Mouse (Mus musculus): Measurements from ENCODE around the gene Saysd1. TPM values are rescaled to one million over a fixed set of nuclear protein-coding genes. Genes with fewer than 3 reads are reported as not detected.
A peak's percentile ranks its signal among the peaks of the same experiment; 100 is the strongest.
"Not testable (repeated sequence)": the region's sequence is repeated elsewhere in the genome, so short reads cannot be mapped to it uniquely, and the experiment has no call there.

Saysd1 gene
- total RNA-seq, 2 experiments from 2014 or later: 4.5 to 5.2 TPM

DNA sequence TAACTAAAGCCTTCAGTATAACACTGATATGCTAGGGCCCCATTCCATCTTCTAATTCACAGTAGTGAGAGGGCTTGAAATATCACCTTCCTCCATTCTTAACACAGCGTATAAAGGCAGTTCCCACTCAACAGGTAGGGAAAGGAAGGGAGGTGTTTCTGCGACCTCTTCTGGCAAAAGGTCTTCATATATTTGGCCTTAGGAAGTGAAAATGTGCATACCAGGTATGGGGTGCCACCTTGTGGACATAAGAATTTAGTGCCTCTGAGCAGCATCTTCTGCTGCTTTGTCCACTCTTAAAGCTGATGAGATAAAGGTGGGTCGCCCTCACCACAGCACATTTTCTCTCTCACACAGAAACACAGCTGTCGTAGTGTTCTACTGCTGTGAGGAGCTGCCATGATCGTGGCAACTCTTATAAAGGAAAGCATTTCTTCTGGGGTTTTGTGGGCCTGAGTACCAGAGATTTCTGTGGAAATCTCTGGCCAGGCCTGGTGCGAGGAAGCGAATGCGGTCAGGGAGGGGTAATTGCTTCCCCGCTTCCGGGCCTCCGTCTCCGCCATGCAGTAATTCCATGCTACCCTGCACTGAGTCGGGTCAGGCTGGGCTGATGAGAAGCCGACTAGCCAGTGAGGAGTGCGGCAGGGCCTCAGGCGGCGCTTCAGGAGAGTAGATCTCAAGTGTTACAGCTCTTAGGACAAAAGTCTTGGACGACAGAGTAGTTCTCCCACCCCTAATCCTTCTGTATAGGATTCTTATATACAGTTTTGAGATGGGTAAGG lies 70.8 kb downstream of the Saysd1 start:
- peak; percentile 55 to 64 for DNase-seq (ENCODE audit: low spot score in 2 of 2)
- intact Hi-C loops (cut with DNase I): loop anchor here (1.0 to 5.0 kb wide), 4 partner anchors 90 to 360 kb away; partner anchors contain the start of gene Gng2

DNA sequence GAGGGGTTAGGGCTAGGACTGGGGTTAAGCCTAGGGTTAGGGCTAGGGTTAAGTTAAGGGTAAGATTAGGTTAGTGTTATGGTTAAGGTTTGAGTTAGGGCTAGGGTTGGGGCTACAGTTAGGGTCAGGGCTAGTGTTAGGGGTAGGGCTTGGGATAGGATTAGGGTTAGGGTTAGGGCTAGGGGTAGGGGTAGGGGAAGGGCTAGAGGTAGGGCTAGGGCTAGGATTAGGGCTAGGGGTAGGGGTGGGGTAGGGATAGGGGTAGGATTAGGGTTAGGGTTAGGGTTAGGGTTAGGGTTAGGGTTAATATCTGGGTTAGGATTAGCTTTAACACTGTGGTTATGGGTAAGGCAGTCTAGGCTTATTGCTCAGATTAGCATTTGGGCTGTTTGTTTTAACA lies 73.6 kb downstream of the Saysd1 start:
- no peak for DNase-seq (ENCODE audit: low spot score in 2 of 2)
- intact Hi-C loops (cut with DNase I): loop anchor here (5.0 kb wide), 2 partner anchors 87 to 357 kb away; partner anchors contain the start of gene Gng2

DNA sequence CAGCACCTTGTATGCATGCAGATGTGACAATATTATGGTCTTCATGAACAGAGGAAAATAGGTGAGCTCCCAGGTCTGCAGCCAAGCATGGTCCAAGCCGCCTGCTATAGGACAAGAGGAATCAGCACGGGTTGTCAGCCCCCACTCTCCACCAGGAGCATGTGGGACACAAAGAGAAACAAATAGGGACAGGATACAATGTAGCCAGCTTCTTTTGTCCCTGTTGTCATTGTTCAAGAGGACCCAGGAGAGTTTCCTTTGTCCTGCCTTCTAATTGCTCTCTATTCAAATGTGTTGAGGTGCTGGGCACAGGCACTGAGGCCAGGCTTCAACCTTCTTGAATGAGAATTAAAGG lies 89.9 kb downstream of the Saysd1 start:
- intact Hi-C loops (cut with DNase I): no loop called here
- no peak for DNase-seq (ENCODE audit: low spot score in 2 of 2)

DNA sequence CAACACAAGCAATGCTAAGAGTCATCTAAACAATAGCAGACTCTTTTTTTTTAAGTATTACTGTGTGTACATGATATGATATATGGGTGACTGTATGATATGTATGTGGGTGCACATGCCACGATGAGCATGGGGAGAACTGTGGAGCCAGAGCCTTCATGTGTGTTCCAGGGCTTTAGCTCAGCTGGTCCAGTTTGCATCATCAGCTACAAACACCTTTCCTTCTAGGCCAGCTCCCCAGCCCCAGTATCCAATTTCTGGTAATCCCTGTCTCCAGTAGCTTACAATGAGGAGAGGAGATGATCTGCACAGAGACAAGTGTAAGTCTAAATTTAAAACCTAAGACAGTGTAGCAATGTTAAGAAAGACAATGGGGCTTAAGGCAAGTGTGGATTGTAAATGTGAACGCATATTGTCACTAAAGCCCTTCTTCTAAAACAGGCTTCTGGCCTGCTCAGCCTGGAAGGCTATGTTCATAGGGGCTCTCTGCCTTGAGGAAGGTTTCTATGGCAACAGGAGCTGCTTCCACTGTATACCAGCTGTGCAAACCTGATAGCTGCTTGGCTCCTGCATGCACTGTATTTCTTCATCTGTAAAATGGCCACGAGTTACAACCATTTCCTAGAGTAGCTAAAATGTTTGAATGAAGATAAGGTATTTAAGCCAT lies 90.4 kb downstream of the Saysd1 start:
- peak in 1 of 2 experiments; percentile 10 for DNase-seq (ENCODE audit: low spot score in 2 of 2)
- intact Hi-C loops (cut with DNase I): no loop called here

- no peak for DNase-seq (ENCODE audit: low spot score in 2 of 2)
- intact Hi-C loops (cut with DNase I): no loop called here
Measured at GRCm38 (mm10) chr14:20047291-20047690, 91.0 kb downstream of the Saysd1 start.

DNA sequence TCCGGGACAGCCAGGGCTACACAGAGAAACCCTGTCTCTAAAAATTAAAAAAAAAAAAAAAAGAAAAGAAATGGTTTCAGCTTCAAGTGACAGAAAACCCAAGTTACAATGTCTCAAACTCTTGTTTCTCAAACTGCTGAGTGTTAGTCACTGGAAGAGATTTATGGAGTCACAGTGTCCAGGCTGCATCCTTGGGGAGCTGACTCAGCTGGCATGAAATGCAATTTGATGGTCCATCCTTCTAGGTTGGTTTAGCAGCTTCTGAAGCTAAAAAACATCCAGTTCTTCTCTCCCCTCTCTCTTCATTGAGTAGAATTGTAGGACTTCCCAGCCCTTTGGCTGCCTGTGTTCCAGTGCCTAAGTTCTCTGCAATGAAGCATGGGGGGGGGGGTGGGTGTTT lies 94.3 kb downstream of the Saysd1 start:
- intact Hi-C loops (cut with DNase I): no loop called here

GRCm38 (mm10) chr14:20041836-20042235 lies 96.5 kb downstream of the Saysd1 start:
- intact Hi-C loops (cut with DNase I): no loop called here
- no peak for DNase-seq (ENCODE audit: low spot score in 2 of 2)

More for the DNA sequence above, 94.3 kb downstream of the Saysd1 start:
- no peak for DNase-seq (ENCODE audit: low spot score in 2 of 2)

GRCm38 (mm10) chr14:20040976-20041375 lies 97.4 kb downstream of the Saysd1 start:
- intact Hi-C loops (cut with DNase I): no loop called here
- no peak for DNase-seq (ENCODE audit: low spot score in 2 of 2)

- intact Hi-C loops (cut with DNase I): no loop called here
- DNase-seq (ENCODE audit: low spot score in 2 of 2): no peak
Measured at GRCm38 (mm10) chr14:20039795-20040194, 98.5 kb downstream of the Saysd1 start.

DNA sequence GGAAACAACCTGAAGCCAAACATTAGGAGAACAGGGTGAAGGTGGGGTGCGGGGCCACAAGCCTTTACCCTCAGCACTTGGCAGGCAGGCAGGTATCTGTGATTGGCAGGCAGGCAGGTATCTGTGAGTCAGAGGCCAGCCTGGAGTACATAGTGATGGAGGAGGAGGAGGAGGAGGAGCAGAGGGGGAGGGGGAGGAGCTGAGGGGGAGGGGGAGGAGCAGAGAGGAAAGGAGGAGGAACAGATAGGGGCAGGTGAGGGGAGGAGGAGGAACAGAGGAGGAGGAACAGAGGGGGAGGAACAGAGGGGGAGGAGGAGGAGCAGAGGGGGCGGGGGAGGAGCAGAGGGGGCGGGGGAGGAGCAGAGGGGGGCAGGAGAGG lies 105.6 kb downstream of the Saysd1 start:
- DNase-seq (ENCODE audit: low spot score in 2 of 2): no peak
- intact Hi-C loops (cut with DNase I): no loop called here

DNA sequence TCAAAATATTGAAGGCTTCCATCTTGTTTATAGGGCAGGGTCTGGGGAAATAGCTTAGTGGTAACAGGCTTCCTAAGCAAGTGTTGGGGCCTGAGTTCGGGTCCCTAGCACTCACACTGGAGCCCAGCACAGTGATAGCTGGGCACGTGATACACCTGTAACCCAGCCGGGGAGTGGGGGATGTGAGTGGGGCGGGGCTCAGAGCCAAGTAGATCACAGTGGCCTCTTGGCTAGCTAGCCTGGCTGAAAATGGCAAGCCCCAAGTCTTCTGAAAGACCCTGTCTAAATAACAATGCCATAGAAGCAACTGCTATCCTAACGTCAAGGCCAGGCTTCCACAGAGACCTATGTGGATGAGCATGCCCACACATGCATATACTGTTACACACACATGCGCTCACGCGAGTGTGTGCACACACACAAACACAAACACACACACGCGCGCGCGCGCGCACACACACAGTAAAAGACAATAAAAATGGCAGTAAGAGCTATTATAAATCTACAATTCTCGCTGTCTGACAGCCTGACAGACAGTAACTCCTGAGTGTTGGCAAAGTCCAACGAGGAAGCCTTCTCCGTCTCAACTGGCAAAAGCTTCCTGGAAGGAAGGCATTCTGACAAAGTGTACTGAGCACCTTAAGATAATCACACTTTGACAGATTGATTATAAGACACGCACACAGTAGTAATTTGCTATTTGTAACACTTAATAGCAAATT lies 106.2 kb downstream of the Saysd1 start:
- DNase-seq (ENCODE audit: low spot score in 2 of 2): no peak
- intact Hi-C loops (cut with DNase I): no loop called here

DNA sequence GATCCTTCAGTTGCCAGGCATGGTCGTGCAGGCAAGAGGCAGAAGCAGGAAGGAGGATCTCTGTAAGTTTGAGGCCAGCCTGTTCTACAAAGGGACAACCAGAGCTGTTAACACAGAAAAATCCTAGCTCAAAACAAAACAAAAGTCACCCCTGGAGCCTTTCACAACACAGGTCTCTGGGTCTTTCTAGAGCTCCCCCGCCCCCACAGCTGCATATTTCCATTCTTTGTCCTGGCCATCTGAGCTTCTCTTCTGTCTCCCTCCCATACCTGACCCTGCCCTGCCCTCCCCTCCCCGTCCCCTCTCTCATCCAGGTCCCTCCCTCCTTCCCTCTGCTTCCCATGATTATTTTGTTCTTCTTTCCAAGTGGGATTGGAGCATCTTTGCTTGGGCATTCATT lies 108.7 kb downstream of the Saysd1 start:
- intact Hi-C loops (cut with DNase I): no loop called here

GRCm38 (mm10) chr14:20027475-20027874 lies 110.9 kb downstream of the Saysd1 start:
- DNase-seq (ENCODE audit: low spot score in 2 of 2); intact Hi-C loops (cut with DNase I): not testable (repeated sequence)

More for the DNA sequence above, 108.7 kb downstream of the Saysd1 start:
- DNase-seq (ENCODE audit: low spot score in 2 of 2): no peak

Other genes starting within 250 kb of the Saysd1 start
- gene Gng2, start 160.9 kb downstream of the Saysd1 start, total RNA-seq (2021): 100 to 1,000 TPM; 210 to 214 TPM
- under 1 TPM; 0.41 to 0.47 TPM for gene Kcnk5, start 43.3 kb upstream of the Saysd1 start, total RNA-seq (2021)
- not detected for gene Kcnk16, start 130.7 kb upstream of the Saysd1 start, total RNA-seq (2021)
- gene Nudt13, start 156.2 kb upstream of the Saysd1 start, total RNA-seq (2021): 10 to 100 TPM; 17.4 to 19.5 TPM
- 10 to 100 TPM; 37.1 to 41.9 TPM for gene Ecd, start 209.6 kb upstream of the Saysd1 start, total RNA-seq (2021)
- 10 to 100 TPM; 46.1 to 56.2 TPM for gene Fam149b, start 209.6 kb upstream of the Saysd1 start, total RNA-seq (2021)